Mouse (Mus musculus) forebrain, embryonic 14.5 days (tissue): ENCODE data around the gene Rras2. TPM values are rescaled to one million over a fixed set of nuclear protein-coding genes. Genes with fewer than 3 reads are reported as not detected.
A peak's percentile ranks its signal among the peaks of the same experiment; 100 is the strongest.

Experiments used
- ATAC-seq: fragments of 200-750 bp; cut with Nextera tagmentation; 2 replicates; pipeline ENCODE4 v1.8.0; 2017; ENCODE audit warnings: mild to moderate bottlenecking, moderate library complexity
- DNase-seq: peaks from one replicate; pipeline ENCODE4 v3.0.0-alpha.2; 2015; ENCODE audit warnings: low spot score
- H3K27ac ChIP-seq: fragments of 300-500 bp; sonication (generic); 2 replicates; pipeline ENCODE4 v1.5.1; 2014; ENCODE audit warnings: low read depth, mild to moderate bottlenecking, control low read depth, low read length, moderate library complexity
- H3K27me3 ChIP-seq: fragments of 300-500 bp; sonication (generic); replicated peaks from 2 replicates; pipeline ENCODE4 v1.6.1; 2014; ENCODE audit warnings: low read length, control low read depth, mixed read lengths; ENCODE audit not compliant: control insufficient read depth, insufficient read depth
- H3K36me3 ChIP-seq: fragments of 300-500 bp; sonication (generic); 2 replicates; pipeline ENCODE4 v1.6.1; 2014; ENCODE audit warnings: low read length, control low read depth; ENCODE audit not compliant: control insufficient read depth, insufficient read depth
- H3K4me1 ChIP-seq: fragments of 300-500 bp; sonication (generic); 2 replicates; pipeline ENCODE4 v1.6.1; 2014; ENCODE audit warnings: antibody characterized with exemption, low read length, control low read depth; ENCODE audit not compliant: control insufficient read depth, insufficient read depth
- H3K4me2 ChIP-seq: fragments of 300-500 bp; sonication (generic); 2 replicates; pipeline ENCODE4 v1.6.1; 2014; ENCODE audit warnings: mild to moderate bottlenecking, control low read depth, low read length
- H3K4me3 ChIP-seq: fragments of 300-500 bp; sonication (generic); 2 replicates; pipeline ENCODE4 v1.5.1; 2014; ENCODE audit warnings: low read depth, low read length, control low read depth
- H3K9ac ChIP-seq: fragments of 300-500 bp; sonication (generic); 2 replicates; pipeline ENCODE4 v1.6.1; 2014; ENCODE audit warnings: mild to moderate bottlenecking, low read length, control low read depth, moderate library complexity
- H3K9me3 ChIP-seq: fragments of 300-500 bp; sonication (generic); replicated peaks from 2 replicates; pipeline ENCODE4 v1.6.1; 2016; ENCODE audit warnings: low read length, control low read depth, mixed read lengths; ENCODE audit not compliant: control insufficient read depth
- WGBS: fragments of 180-500 bp; shearing (Covaris S2); extraction: QIAGEN DNeasy Blood & Tissue Kit; methylation state at CpG from one replicate; pipeline ENCODE4 v1.1.7; 2014; 5-methylcytosine and 5-hydroxymethylcytosine counted together
- polyA plus RNA-seq: library from polyadenylated mRNA; unstranded; fragments of >200 nt; fragmentation: Nextera tagmentation; extraction: Ambion mirVana; gene quantifications from 2 replicates; pipeline ENCODE4 v1.2.1, GENCODE M21; 2014

The Rras2 gene
- polyA plus RNA-seq, 1 experiment from 2014 or later = 27.1 TPM

DNA sequence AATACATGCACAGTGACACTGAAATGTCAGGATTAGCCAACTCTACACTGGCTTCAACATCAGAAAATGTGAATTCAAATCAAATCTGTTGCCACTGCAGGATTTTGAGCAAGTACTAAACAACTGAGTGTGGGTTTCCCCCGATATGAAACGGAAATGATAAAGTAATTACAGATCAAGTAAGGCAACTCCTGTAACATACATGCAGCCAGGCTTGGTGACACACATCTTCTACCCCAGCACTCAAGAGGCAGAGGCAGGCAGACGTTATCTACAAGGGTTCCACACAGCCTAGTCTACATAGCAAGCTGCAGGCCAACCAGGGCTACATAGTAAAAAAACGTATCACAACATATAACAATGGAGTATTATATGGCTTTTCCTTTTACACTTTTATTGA lies 14.4 kb downstream of the Rras2 start:
- DNase-seq (no peak), ATAC-seq (no peak)
- Histone ChIP-seq H3K4me1 (no peaks in the 10 kb centered on the region), H3K27ac (no peak overlapping the region), H3K9me3 (no peaks in the 10 kb centered on the region), H3K4me2 (no peak overlapping the region), H3K4me3 (no peak overlapping the region), H3K9ac (no peak overlapping the region), H3K27me3 (no peaks in the 10 kb centered on the region), H3K36me3 (no peaks in the 10 kb centered on the region)
- 88% methylated on average over 4 of the region's 4 CpGs for WGBS

- 40% methylated on average over 4 of the region's 4 CpGs for WGBS
- no peaks in the 10 kb centered on the region for H3K9me3 ChIP-seq
- no peak for DNase-seq
Observed at GRCm38 (mm10) chr7:114102609-114103008, 15.0 kb downstream of the Rras2 start.

DNA sequence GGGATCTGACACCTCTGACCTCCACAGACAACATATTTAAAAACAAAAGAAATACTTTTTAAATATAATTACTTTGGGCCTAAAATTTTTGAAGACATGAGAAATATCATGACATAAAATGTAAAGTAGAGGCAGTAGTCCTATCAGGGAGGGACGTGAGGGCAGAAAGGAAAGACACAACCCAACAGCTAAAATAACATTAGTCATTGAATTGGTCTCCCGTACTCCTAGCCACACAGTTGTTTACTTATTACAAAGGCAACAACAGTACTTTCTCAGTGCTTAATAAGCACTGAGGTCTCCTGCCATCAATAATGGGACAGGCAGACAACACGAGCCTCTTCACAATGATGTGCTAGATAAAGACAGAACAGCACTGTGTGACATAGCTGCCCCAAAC lies 16.2 kb downstream of the Rras2 start:
- Histone ChIP-seq H3K4me3 (no peak overlapping the region), H3K36me3 (no peaks in the 10 kb centered on the region), H3K9ac (no peak overlapping the region), H3K4me1 (no peaks in the 10 kb centered on the region), H3K27ac (no peak overlapping the region), H3K9me3 (no peaks in the 10 kb centered on the region), H3K27me3 (no peaks in the 10 kb centered on the region), H3K4me2 (no peak overlapping the region)
- ATAC-seq = no peak
- DNase-seq = no peak
- WGBS = 58% methylated on average over 3 of the region's 3 CpGs

More at GRCm38 (mm10) chr7:114102609-114103008, 15.0 kb downstream of the Rras2 start:
- H3K4me3 ChIP-seq = no peak overlapping the region
- no peak overlapping the region for H3K4me2 ChIP-seq
- no peak for ATAC-seq
- no peaks in the 10 kb centered on the region for H3K27me3 ChIP-seq
- H3K27ac ChIP-seq = no peak overlapping the region
- no peaks in the 10 kb centered on the region for H3K4me1 ChIP-seq
- no peaks in the 10 kb centered on the region for H3K36me3 ChIP-seq
- H3K9ac ChIP-seq = no peak overlapping the region

- no peak overlapping the region for H3K4me3 ChIP-seq
- H3K27ac ChIP-seq = no peak overlapping the region
- no peaks in the 10 kb centered on the region for H3K36me3 ChIP-seq
- DNase-seq = no peak
- no peaks in the 10 kb centered on the region for H3K4me1 ChIP-seq
- WGBS = 73% methylated on average over 8 of the region's 8 CpGs
- H3K4me2 ChIP-seq = no peak overlapping the region
- H3K9ac ChIP-seq = no peak overlapping the region
- H3K27me3 ChIP-seq = no peaks in the 10 kb centered on the region
- ATAC-seq = no peak
- no peaks in the 10 kb centered on the region for H3K9me3 ChIP-seq
Observed at GRCm38 (mm10) chr7:114093548-114094174, 23.9 kb downstream of the Rras2 start.

DNA sequence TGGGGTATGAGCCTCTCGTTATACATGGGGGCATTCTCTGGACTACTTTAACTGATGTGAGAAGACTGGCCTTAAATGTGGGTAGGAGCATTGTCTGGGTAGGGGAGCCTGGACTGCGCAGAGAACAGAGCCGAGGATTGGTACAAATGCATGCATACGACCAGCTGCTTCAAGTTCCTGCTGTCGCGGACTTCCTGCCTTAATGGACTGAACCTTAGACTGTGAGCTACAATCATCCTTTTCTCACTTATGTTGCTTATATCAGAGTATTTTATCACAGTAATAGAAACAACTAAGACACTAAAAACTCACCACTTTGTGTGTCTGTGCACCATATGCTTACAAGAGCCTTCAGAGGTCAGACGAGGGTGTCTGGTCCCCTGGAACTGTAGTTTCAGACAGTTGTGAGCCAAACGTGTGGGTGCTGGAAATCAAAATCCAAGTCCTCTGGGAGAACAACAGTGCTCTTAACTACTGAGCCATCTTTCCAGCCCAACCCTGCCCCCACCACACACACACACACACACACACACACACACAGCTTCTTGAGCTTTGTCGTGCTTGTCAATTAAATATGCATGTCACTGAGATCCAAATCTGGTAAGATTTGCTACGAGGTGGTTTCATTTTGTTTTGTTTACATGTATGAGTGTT lies 26.6 kb downstream of the Rras2 start:
- peaks cover 5% of the 10 kb centered on the region; the same call in 1 of the 2 replicates for H3K4me1 ChIP-seq
- H3K27me3 ChIP-seq = no peaks in the 10 kb centered on the region
- ATAC-seq (no peak), DNase-seq (no peak)
- WGBS = 75% methylated on average over 10 of the region's 10 CpGs
- no peak overlapping the region for H3K27ac ChIP-seq
- H3K4me3 ChIP-seq = no peak overlapping the region
- no peak overlapping the region for H3K4me2 ChIP-seq
- H3K9me3 ChIP-seq = no peaks in the 10 kb centered on the region
- no peaks in the 10 kb centered on the region for H3K36me3 ChIP-seq
- no peak overlapping the region for H3K9ac ChIP-seq

DNA sequence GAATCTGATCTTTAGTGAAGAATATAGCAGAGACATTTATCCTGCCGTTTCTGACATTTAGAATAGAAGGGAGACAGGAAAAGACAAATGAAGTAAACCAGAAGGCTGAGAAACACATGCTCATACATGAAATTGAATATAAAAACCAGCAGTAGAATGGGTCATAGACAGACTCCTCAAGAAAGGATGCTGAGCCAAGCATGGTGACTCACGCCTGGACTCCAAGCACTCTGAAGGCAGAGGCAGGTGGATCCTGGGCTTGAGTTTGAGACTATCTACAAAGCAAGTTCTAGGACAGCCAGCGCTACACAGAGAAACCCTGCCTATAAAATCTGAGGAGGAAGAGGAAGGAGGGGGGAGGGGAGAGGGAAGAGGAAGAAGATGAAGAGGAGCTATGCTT lies 27.4 kb downstream of the Rras2 start:
- 89% methylated on average over 3 of the region's 3 CpGs for WGBS
- H3K27ac ChIP-seq = no peak overlapping the region
- no peaks in the 10 kb centered on the region for H3K36me3 ChIP-seq
- H3K27me3 ChIP-seq = no peaks in the 10 kb centered on the region
- DNase-seq = no peak
- H3K4me3 ChIP-seq = no peak overlapping the region
- no peak overlapping the region for H3K9ac ChIP-seq
- H3K4me1 ChIP-seq = peaks cover 5% of the 10 kb centered on the region; the same call in 1 of the 2 replicates
- H3K9me3 ChIP-seq = no peaks in the 10 kb centered on the region
- ATAC-seq = no peak
- no peak overlapping the region for H3K4me2 ChIP-seq

DNA sequence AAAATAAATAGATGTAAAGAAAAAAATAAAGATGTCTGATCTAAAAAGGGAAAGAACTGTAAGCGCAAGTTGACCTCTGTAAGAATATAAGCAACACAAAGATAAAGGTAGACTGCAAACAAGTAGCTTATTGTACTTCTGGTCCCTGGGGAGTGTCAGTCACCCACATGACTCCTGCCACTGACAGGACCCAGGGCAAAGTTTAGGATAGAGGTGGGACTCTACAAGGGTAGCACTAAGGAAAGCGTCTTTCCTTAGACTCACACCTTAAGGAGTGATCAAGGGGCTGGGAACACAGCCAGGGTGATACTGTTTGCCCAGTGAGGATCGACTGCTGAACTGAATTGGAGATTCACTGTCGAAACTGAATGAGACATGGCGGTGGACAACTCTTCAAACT lies 28.7 kb downstream of the Rras2 start:
- ATAC-seq = no peak

GRCm38 (mm10) chr7:114087986-114088385 lies 29.6 kb downstream of the Rras2 start:
- no peak overlapping the region for H3K27ac ChIP-seq
- 6% methylated on average over 11 of the region's 11 CpGs for WGBS
- no peaks in the 10 kb centered on the region for H3K27me3 ChIP-seq
- H3K9me3 ChIP-seq = no peaks in the 10 kb centered on the region
- DNase-seq = peak; percentile 14
- no peak overlapping the region for H3K4me2 ChIP-seq
- H3K4me3 ChIP-seq = no peak overlapping the region
- no peaks in the 10 kb centered on the region for H3K36me3 ChIP-seq
- no peak overlapping the region for H3K9ac ChIP-seq
- no peak for ATAC-seq
- peaks cover 5% of the 10 kb centered on the region; the same call in 1 of the 2 replicates for H3K4me1 ChIP-seq

More for the DNA sequence above, 28.7 kb downstream of the Rras2 start:
- Histone ChIP-seq H3K4me1 (peaks cover 5% of the 10 kb centered on the region; the same call in 1 of the 2 replicates), H3K4me2 (no peak overlapping the region), H3K27me3 (no peaks in the 10 kb centered on the region), H3K4me3 (no peak overlapping the region), H3K36me3 (no peaks in the 10 kb centered on the region), H3K9ac (no peak overlapping the region), H3K27ac (no peak overlapping the region), H3K9me3 (no peaks in the 10 kb centered on the region)
- no peak for DNase-seq
- 56% methylated on average over 5 of the region's 5 CpGs for WGBS

- H3K27ac ChIP-seq = no peak overlapping the region
- peaks cover 5% of the 10 kb centered on the region; the same call in 1 of the 2 replicates for H3K4me1 ChIP-seq
- H3K36me3 ChIP-seq = no peaks in the 10 kb centered on the region
- H3K9me3 ChIP-seq = no peaks in the 10 kb centered on the region
- H3K27me3 ChIP-seq = no peaks in the 10 kb centered on the region
- no peak overlapping the region for H3K4me2 ChIP-seq
- no peak overlapping the region for H3K4me3 ChIP-seq
- DNase-seq (no peak), ATAC-seq (no peak)
- H3K9ac ChIP-seq = no peak overlapping the region
- WGBS = 32% methylated on average over 6 of the region's 6 CpGs
Observed at GRCm38 (mm10) chr7:114087341-114087740, 30.2 kb downstream of the Rras2 start.
